Mouse (Mus musculus): ENCODE data around the gene Tnni2. TPM values are rescaled to one million over a fixed set of nuclear protein-coding genes. Genes with fewer than 3 reads are reported as not detected.

Tnni2 gene
- polyA plus RNA-seq, 1 experiment from 2014 or later, result 0.86 TPM

- Histone ChIP-seq H3K27ac (ENCODE audit: low read depth) (no peak overlapping the region), H3K4me2 (no peak overlapping the region), H3K4me3 (ENCODE audit: low read depth, low read length) (no peak overlapping the region), H3K9me3 (ENCODE audit: low read depth, low read length) (no peaks in the 10 kb centered on the region), H3K27me3 (ENCODE audit: insufficient read depth, low read length) (no peaks in the 10 kb centered on the region), H3K4me1 (ENCODE audit: insufficient read depth) (no peaks in the 10 kb centered on the region), H3K9ac (no peak overlapping the region), H3K36me3 (ENCODE audit: insufficient read depth) (no peaks in the 10 kb centered on the region)
- DNase-seq (no peak), ATAC-seq (ENCODE audit: insufficient read depth) (no peak)
- TF ChIP-seq CTCF (IDR thresholded peaks at IDR 0.05; ENCODE audit: low read depth), result no peak
- 76% methylated on average over 6 of the region's 6 CpGs for WGBS
These were observed 7.5 kb downstream of the Tnni2 start for GRCm38 (mm10) chr7:142449038-142449617.

- H3K27me3 ChIP-seq (ENCODE audit: insufficient read depth, low read length), result no peaks in the 10 kb centered on the region
- peak overlapping the region; percentile 98 for H3K27ac ChIP-seq (ENCODE audit: low read depth)
- no peaks in the 10 kb centered on the region for H3K9me3 ChIP-seq (ENCODE audit: low read depth, low read length)
- ATAC-seq (ENCODE audit: insufficient read depth) (no peak), DNase-seq (peak; percentile 52)
- TF ChIP-seq CTCF (IDR thresholded peaks at IDR 0.05; ENCODE audit: low read depth), result no peak
- no peak overlapping the region for H3K4me3 ChIP-seq (ENCODE audit: low read depth, low read length)
- WGBS, result 24% methylated on average over 1 of the region's 1 CpGs
- H3K36me3 ChIP-seq (ENCODE audit: insufficient read depth), result no peaks in the 10 kb centered on the region
- H3K9ac ChIP-seq, result 0 out of 2 replicates have a peak overlapping the region, but pooled peaks have one; percentile 9
- H3K4me2 ChIP-seq, result no peak overlapping the region
- H3K4me1 ChIP-seq (ENCODE audit: insufficient read depth), result peaks cover 34% of the 10 kb centered on the region
These were observed 13.1 kb downstream of the Tnni2 start for GRCm38 (mm10) chr7:142454706-142455105.

- H3K9ac ChIP-seq, result 0 out of 2 replicates have a peak overlapping the region, but pooled peaks have one; percentile 9
- ATAC-seq (ENCODE audit: insufficient read depth) (no peak), DNase-seq (no peak)
- no peak overlapping the region for H3K4me3 ChIP-seq (ENCODE audit: low read depth, low read length)
- no peaks in the 10 kb centered on the region for H3K36me3 ChIP-seq (ENCODE audit: insufficient read depth)
- no peaks in the 10 kb centered on the region for H3K27me3 ChIP-seq (ENCODE audit: insufficient read depth, low read length)
- H3K4me1 ChIP-seq (ENCODE audit: insufficient read depth), result peaks cover 35% of the 10 kb centered on the region
- H3K27ac ChIP-seq (ENCODE audit: low read depth), result peak overlapping the region; percentile 98
- TF ChIP-seq CTCF (IDR thresholded peaks at IDR 0.05; ENCODE audit: low read depth), result no peak
- H3K4me2 ChIP-seq, result no peak overlapping the region
- WGBS, result 44% methylated on average over 2 of the region's 2 CpGs
- H3K9me3 ChIP-seq (ENCODE audit: low read depth, low read length), result no peaks in the 10 kb centered on the region
These were observed 13.6 kb downstream of the Tnni2 start for GRCm38 (mm10) chr7:142455251-142455650.

- H3K27me3 ChIP-seq (ENCODE audit: insufficient read depth, low read length), result no peaks in the 10 kb centered on the region
- no peaks in the 10 kb centered on the region for H3K9me3 ChIP-seq (ENCODE audit: low read depth, low read length)
- TF ChIP-seq CTCF (IDR thresholded peaks at IDR 0.05; ENCODE audit: low read depth), result no peak
- no peak overlapping the region for H3K4me2 ChIP-seq
- WGBS, result 27% methylated on average over 3 of the region's 3 CpGs
- H3K4me3 ChIP-seq (ENCODE audit: low read depth, low read length), result no peak overlapping the region
- peaks cover 35% of the 10 kb centered on the region for H3K4me1 ChIP-seq (ENCODE audit: insufficient read depth)
- DNase-seq (no peak), ATAC-seq (ENCODE audit: insufficient read depth) (no peak)
- no peak overlapping the region; the same call in 1 of the 2 replicates for H3K9ac ChIP-seq
- peak overlapping the region; percentile 98 for H3K27ac ChIP-seq (ENCODE audit: low read depth)
- H3K36me3 ChIP-seq (ENCODE audit: insufficient read depth), result no peaks in the 10 kb centered on the region
These were observed 15.2 kb downstream of the Tnni2 start for GRCm38 (mm10) chr7:142456806-142457205.

GRCm38 (mm10) chr7:142457227-142457811 lies 15.7 kb downstream of the Tnni2 start:
- Histone ChIP-seq H3K36me3 (ENCODE audit: insufficient read depth) (no peaks in the 10 kb centered on the region), H3K9me3 (ENCODE audit: low read depth, low read length) (no peaks in the 10 kb centered on the region), H3K4me3 (ENCODE audit: low read depth, low read length) (no peak overlapping the region), H3K4me2 (no peak overlapping the region), H3K27me3 (ENCODE audit: insufficient read depth, low read length) (no peaks in the 10 kb centered on the region), H3K27ac (ENCODE audit: low read depth) (peak overlapping the region; percentile 98), H3K4me1 (ENCODE audit: insufficient read depth) (peaks cover 35% of the 10 kb centered on the region), H3K9ac (peak overlapping the region; percentile 35)
- 8% methylated on average over 3 of the region's 3 CpGs for WGBS
- DNase-seq (peak; percentile 80), ATAC-seq (ENCODE audit: insufficient read depth) (peak; percentile 48)
- peak; percentile 56 for TF ChIP-seq CTCF (IDR thresholded peaks at IDR 0.05; ENCODE audit: low read depth)

- peak; percentile 79 for ATAC-seq (ENCODE audit: insufficient read depth)
- WGBS, result 6% methylated on average over 2 of the region's 2 CpGs
- DNase-seq, result peak; percentile 88
- H3K27ac ChIP-seq (ENCODE audit: low read depth), result peak overlapping the region; percentile 98
- H3K4me2 ChIP-seq, result no peak overlapping the region
- no peak for TF ChIP-seq CTCF (IDR thresholded peaks at IDR 0.05; ENCODE audit: low read depth)
- no peaks in the 10 kb centered on the region for H3K36me3 ChIP-seq (ENCODE audit: insufficient read depth)
- H3K27me3 ChIP-seq (ENCODE audit: insufficient read depth, low read length), result no peaks in the 10 kb centered on the region
- H3K9ac ChIP-seq, result no peak overlapping the region
- H3K4me1 ChIP-seq (ENCODE audit: insufficient read depth), result peaks cover 35% of the 10 kb centered on the region
- no peak overlapping the region for H3K4me3 ChIP-seq (ENCODE audit: low read depth, low read length)
- H3K9me3 ChIP-seq (ENCODE audit: low read depth, low read length), result no peaks in the 10 kb centered on the region
These were observed 16.4 kb downstream of the Tnni2 start for GRCm38 (mm10) chr7:142458026-142458425.

- no peaks in the 10 kb centered on the region for H3K9me3 ChIP-seq (ENCODE audit: low read depth, low read length)
- no peaks in the 10 kb centered on the region for H3K27me3 ChIP-seq (ENCODE audit: insufficient read depth, low read length)
- no peak for DNase-seq
- H3K36me3 ChIP-seq (ENCODE audit: insufficient read depth), result no peaks in the 10 kb centered on the region
- no peak for ATAC-seq (ENCODE audit: insufficient read depth)
- no peak overlapping the region for H3K9ac ChIP-seq
- peaks cover 35% of the 10 kb centered on the region for H3K4me1 ChIP-seq (ENCODE audit: insufficient read depth)
- H3K4me2 ChIP-seq, result no peak overlapping the region
- TF ChIP-seq CTCF (IDR thresholded peaks at IDR 0.05; ENCODE audit: low read depth), result 0 out of 2 replicates have a peak, but pooled peaks have one; percentile 2
- 59% methylated on average over 5 of the region's 5 CpGs for WGBS
- peak overlapping the region; percentile 98 for H3K27ac ChIP-seq (ENCODE audit: low read depth)
- no peak overlapping the region for H3K4me3 ChIP-seq (ENCODE audit: low read depth, low read length)
These were observed 17.2 kb downstream of the Tnni2 start for GRCm38 (mm10) chr7:142458676-142459298.
